Mouse (Mus musculus): Measurements from ENCODE around the gene Dcakd. TPM values are rescaled to one million over a fixed set of nuclear protein-coding genes. Genes with fewer than 3 reads are reported as not detected.

Dcakd gene
- polyA plus RNA-seq, 1 experiment from 2014 or later = 99.4 TPM

GRCm38 (mm10) chr11:102998577-102999316, 29.4 kb downstream of the Dcakd start:
- peak overlapping the region; percentile 84 to 90 for H3K27ac ChIP-seq (replicated peaks in 1 of 2; ENCODE audit: control insufficient read depth in 1 of 2, insufficient read depth in 1 of 2, low read depth in 2 of 2, low read length in 2 of 2)
- peak overlapping the region; percentile 61 for H3K9ac ChIP-seq (ENCODE audit: low read length)
- ATAC-seq (ENCODE audit: insufficient number of reproducible peaks, insufficient read depth, low FRiP score, low read depth) = peak; percentile 68
- peak overlapping the region; percentile 44 for H3K4me2 ChIP-seq (ENCODE audit: low read length)
- H3K4me3 ChIP-seq (ENCODE audit: control insufficient read depth in 1 of 2, insufficient read depth in 1 of 2, low read depth in 1 of 2, low read length in 2 of 2) = no peak overlapping the region
- no peaks in the 10 kb centered on the region for H3K9me3 ChIP-seq (ENCODE audit: control insufficient read depth, low read length)
- no peaks in the 10 kb centered on the region for H3K27me3 ChIP-seq (ENCODE audit: control insufficient read depth, insufficient read depth, low read length)
- WGBS = 8% methylated on average over 14 of the region's 14 CpGs
- peaks cover 33 to 44% of the 10 kb centered on the region in 2 experiments for H3K4me1 ChIP-seq (ENCODE audit: control insufficient read depth in 2 of 2, insufficient read depth in 2 of 2, low read length in 2 of 2)
- H3K36me3 ChIP-seq (ENCODE audit: control insufficient read depth, insufficient read depth, low read length) = peaks cover 49% of the 10 kb centered on the region

GRCm38 (mm10) chr11:102998254-102998576, 29.9 kb downstream of the Dcakd start:
- peak overlapping the region; percentile 44 for H3K4me2 ChIP-seq (ENCODE audit: low read length)
- peaks cover 49% of the 10 kb centered on the region for H3K36me3 ChIP-seq (ENCODE audit: control insufficient read depth, insufficient read depth, low read length)
- ATAC-seq (ENCODE audit: insufficient number of reproducible peaks, insufficient read depth, low FRiP score, low read depth) = no peak
- H3K27me3 ChIP-seq (ENCODE audit: control insufficient read depth, insufficient read depth, low read length) = no peaks in the 10 kb centered on the region
- peaks cover 33 to 41% of the 10 kb centered on the region in 2 experiments for H3K4me1 ChIP-seq (ENCODE audit: control insufficient read depth in 2 of 2, insufficient read depth in 2 of 2, low read length in 2 of 2)
- H3K9ac ChIP-seq (ENCODE audit: low read length) = peak overlapping the region; percentile 61
- no peaks in the 10 kb centered on the region for H3K9me3 ChIP-seq (ENCODE audit: control insufficient read depth, low read length)
- no peak overlapping the region for H3K4me3 ChIP-seq (ENCODE audit: control insufficient read depth in 1 of 2, insufficient read depth in 1 of 2, low read depth in 1 of 2, low read length in 2 of 2)
- peak overlapping the region; percentile 84 to 90 for H3K27ac ChIP-seq (replicated peaks in 1 of 2; ENCODE audit: control insufficient read depth in 1 of 2, insufficient read depth in 1 of 2, low read depth in 2 of 2, low read length in 2 of 2)
- WGBS = 58% methylated on average over 7 of the region's 7 CpGs

GRCm38 (mm10) chr11:102996991-102997770, 31.0 kb downstream of the Dcakd start:
- peaks cover 33 to 40% of the 10 kb centered on the region in 2 experiments for H3K4me1 ChIP-seq (ENCODE audit: control insufficient read depth in 2 of 2, insufficient read depth in 2 of 2, low read length in 2 of 2)
- peaks cover 49% of the 10 kb centered on the region for H3K36me3 ChIP-seq (ENCODE audit: control insufficient read depth, insufficient read depth, low read length)
- H3K9ac ChIP-seq (ENCODE audit: low read length) = peak overlapping the region; percentile 61; the same call in 1 of the 2 replicates
- ATAC-seq (ENCODE audit: insufficient number of reproducible peaks, insufficient read depth, low FRiP score, low read depth) = no peak
- 90% methylated on average over 12 of the region's 12 CpGs for WGBS
- H3K27ac ChIP-seq (replicated peaks in 1 of 2; ENCODE audit: control insufficient read depth in 1 of 2, insufficient read depth in 1 of 2, low read depth in 2 of 2, low read length in 2 of 2) = no peak overlapping the region
- H3K4me2 ChIP-seq (ENCODE audit: low read length) = no peak overlapping the region
- H3K27me3 ChIP-seq (ENCODE audit: control insufficient read depth, insufficient read depth, low read length) = peaks cover 5% of the 10 kb centered on the region
- H3K4me3 ChIP-seq (ENCODE audit: control insufficient read depth in 1 of 2, insufficient read depth in 1 of 2, low read depth in 1 of 2, low read length in 2 of 2) = no peak overlapping the region
- H3K9me3 ChIP-seq (ENCODE audit: control insufficient read depth, low read length) = no peaks in the 10 kb centered on the region

GRCm38 (mm10) chr11:102996385-102996784, 31.7 kb downstream of the Dcakd start:
- H3K9me3 ChIP-seq (ENCODE audit: control insufficient read depth, low read length) = no peaks in the 10 kb centered on the region
- ATAC-seq (ENCODE audit: insufficient number of reproducible peaks, insufficient read depth, low FRiP score, low read depth) = no peak
- peaks cover 37 to 43% of the 10 kb centered on the region in 2 experiments for H3K4me1 ChIP-seq (ENCODE audit: control insufficient read depth in 2 of 2, insufficient read depth in 2 of 2, low read length in 2 of 2)

GRCm38 (mm10) chr11:102994952-102995351, 33.2 kb downstream of the Dcakd start:
- Histone ChIP-seq H3K36me3 (ENCODE audit: control insufficient read depth, insufficient read depth, low read length) (peaks cover 49% of the 10 kb centered on the region), H3K9ac (ENCODE audit: low read length) (no peak overlapping the region), H3K4me3 (ENCODE audit: control insufficient read depth in 1 of 2, insufficient read depth in 1 of 2, low read depth in 1 of 2, low read length in 2 of 2) (no peak overlapping the region), H3K4me1 (ENCODE audit: control insufficient read depth in 2 of 2, insufficient read depth in 2 of 2, low read length in 2 of 2) (peaks cover 33 to 37% of the 10 kb centered on the region in 2 experiments), H3K27me3 (ENCODE audit: control insufficient read depth, insufficient read depth, low read length) (peaks cover 21% of the 10 kb centered on the region), H3K4me2 (ENCODE audit: low read length) (no peak overlapping the region), H3K27ac (replicated peaks in 1 of 2; ENCODE audit: control insufficient read depth in 1 of 2, insufficient read depth in 1 of 2, low read depth in 2 of 2, low read length in 2 of 2) (no peak overlapping the region), H3K9me3 (ENCODE audit: control insufficient read depth, low read length) (no peaks in the 10 kb centered on the region)
- 92% methylated on average over 18 of the region's 18 CpGs for WGBS
- no peak for ATAC-seq (ENCODE audit: insufficient number of reproducible peaks, insufficient read depth, low FRiP score, low read depth)

More at GRCm38 (mm10) chr11:102996385-102996784, 31.7 kb downstream of the Dcakd start:
- Histone ChIP-seq H3K27me3 (ENCODE audit: control insufficient read depth, insufficient read depth, low read length) (peaks cover 11% of the 10 kb centered on the region), H3K27ac (replicated peaks in 1 of 2; ENCODE audit: control insufficient read depth in 1 of 2, insufficient read depth in 1 of 2, low read depth in 2 of 2, low read length in 2 of 2) (no peak overlapping the region), H3K9ac (ENCODE audit: low read length) (no peak overlapping the region), H3K4me3 (ENCODE audit: control insufficient read depth in 1 of 2, insufficient read depth in 1 of 2, low read depth in 1 of 2, low read length in 2 of 2) (no peak overlapping the region), H3K4me2 (ENCODE audit: low read length) (no peak overlapping the region), H3K36me3 (ENCODE audit: control insufficient read depth, insufficient read depth, low read length) (peaks cover 49% of the 10 kb centered on the region)
- WGBS = 77% methylated on average over 7 of the region's 7 CpGs

GRCm38 (mm10) chr11:102993420-102994029, 34.6 kb downstream of the Dcakd start:
- Histone ChIP-seq H3K27me3 (ENCODE audit: control insufficient read depth, insufficient read depth, low read length) (peaks cover 35% of the 10 kb centered on the region), H3K4me1 (ENCODE audit: control insufficient read depth in 2 of 2, insufficient read depth in 2 of 2, low read length in 2 of 2) (peaks cover 21 to 23% of the 10 kb centered on the region in 2 experiments), H3K4me2 (ENCODE audit: low read length) (no peak overlapping the region), H3K9ac (ENCODE audit: low read length) (no peak overlapping the region), H3K27ac (replicated peaks in 1 of 2; ENCODE audit: control insufficient read depth in 1 of 2, insufficient read depth in 1 of 2, low read depth in 2 of 2, low read length in 2 of 2) (no peak overlapping the region), H3K9me3 (ENCODE audit: control insufficient read depth, low read length) (no peaks in the 10 kb centered on the region), H3K4me3 (ENCODE audit: control insufficient read depth in 1 of 2, insufficient read depth in 1 of 2, low read depth in 1 of 2, low read length in 2 of 2) (no peak overlapping the region), H3K36me3 (ENCODE audit: control insufficient read depth, insufficient read depth, low read length) (peaks cover 46% of the 10 kb centered on the region)
- ATAC-seq (ENCODE audit: insufficient number of reproducible peaks, insufficient read depth, low FRiP score, low read depth) = no peak
- WGBS = 60% methylated on average over 17 of the region's 17 CpGs

GRCm38 (mm10) chr11:102992940-102993339, 35.2 kb downstream of the Dcakd start:
- Histone ChIP-seq H3K27ac (replicated peaks in 1 of 2; ENCODE audit: control insufficient read depth in 1 of 2, insufficient read depth in 1 of 2, low read depth in 2 of 2, low read length in 2 of 2) (no peak overlapping the region), H3K9ac (ENCODE audit: low read length) (no peak overlapping the region), H3K4me1 (ENCODE audit: control insufficient read depth in 2 of 2, insufficient read depth in 2 of 2, low read length in 2 of 2) (peaks cover 15 to 17% of the 10 kb centered on the region in 2 experiments), H3K36me3 (ENCODE audit: control insufficient read depth, insufficient read depth, low read length) (peaks cover 41% of the 10 kb centered on the region), H3K9me3 (ENCODE audit: control insufficient read depth, low read length) (no peaks in the 10 kb centered on the region), H3K4me2 (ENCODE audit: low read length) (no peak overlapping the region), H3K27me3 (ENCODE audit: control insufficient read depth, insufficient read depth, low read length) (peaks cover 39% of the 10 kb centered on the region), H3K4me3 (ENCODE audit: control insufficient read depth in 1 of 2, insufficient read depth in 1 of 2, low read depth in 1 of 2, low read length in 2 of 2) (no peak overlapping the region)
- ATAC-seq (ENCODE audit: insufficient number of reproducible peaks, insufficient read depth, low FRiP score, low read depth) = 0 out of 2 replicates have a peak, but pooled peaks have one; percentile 32
- WGBS = 9% methylated on average over 5 of the region's 5 CpGs
